ENCODE assay signal across 7 mouse cellular contexts in the genomic region with DNA sequence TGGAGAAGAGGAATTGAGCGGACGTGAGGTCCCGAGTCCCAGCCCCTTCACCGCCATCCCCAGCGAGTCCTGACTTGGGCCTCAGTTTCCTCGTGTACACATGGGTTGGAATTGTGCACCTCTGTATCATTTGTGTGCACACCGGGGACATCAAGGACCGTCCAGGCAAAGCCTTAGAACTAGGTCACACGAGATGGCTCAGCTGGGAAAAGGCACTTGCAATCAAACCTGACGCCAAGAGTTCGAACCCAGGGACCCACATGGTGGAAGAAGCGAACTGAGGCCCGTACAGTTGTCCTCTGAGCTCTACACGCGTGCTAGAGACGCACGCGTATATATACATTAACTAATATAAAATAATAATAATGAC. TPM values are rescaled to one million over a fixed set of nuclear protein-coding genes. Genes with fewer than 3 reads are reported as not detected.
DNase-seq lines count a peak whose midpoint lies in the region; ATAC-seq lines count a peak whose summit lies in the region.

No protein-coding gene starts in this region.

- H3K27me3 ChIP-seq in megakaryocyte, embryonic 14.5 days (replicated peaks), result no peaks in the 10 kb centered on the region
- H3K27me3 ChIP-seq in forebrain, embryonic 10.5 days (ENCODE audit: poor library complexity, severe bottlenecking), result peaks cover 9% of the 10 kb centered on the region; the same call in 1 of the 2 replicates
- H3K27me3 ChIP-seq in limb, embryonic 12.5 days, result no peaks in the 10 kb centered on the region
- H3K27me3 ChIP-seq in splenic B cell, adult 2 months (ENCODE audit: control insufficient read depth, insufficient read depth, low read length, poor library complexity, severe bottlenecking), result no peaks in the 10 kb centered on the region

- no peak for DNase-seq in forebrain, embryonic 10.5 days (ENCODE audit: extremely low spot score, low spot score)
- peak; percentile 24 for DNase-seq in splenic B cell, adult 2 months (ENCODE audit: low read depth, low spot score)
- no peak for DNase-seq in adrenal gland, adult 2 months

- peaks cover 57% of the 10 kb centered on the region for H3K4me1 ChIP-seq in megakaryocyte, embryonic 14.5 days
- peaks cover 31% of the 10 kb centered on the region for H3K4me1 ChIP-seq in forebrain, embryonic 10.5 days
- peaks cover 15% of the 10 kb centered on the region for H3K4me1 ChIP-seq in limb, embryonic 12.5 days (replicated peaks)

- peaks cover 42% of the 10 kb centered on the region for H3K36me3 ChIP-seq in megakaryocyte, embryonic 14.5 days (replicated peaks; ENCODE audit: low read length)
- H3K36me3 ChIP-seq in forebrain, embryonic 10.5 days (replicated peaks), result peaks cover 7% of the 10 kb centered on the region; the same call in 1 of the 2 replicates
- H3K36me3 ChIP-seq in limb, embryonic 12.5 days, result 0 out of 2 replicates have a peak, but pooled peaks cover 3% of the 10 kb centered on the region
- H3K36me3 ChIP-seq in splenic B cell, adult 2 months (ENCODE audit: control insufficient read depth, insufficient read depth, low read length, poor library complexity, severe bottlenecking), result no peaks in the 10 kb centered on the region

- ATAC-seq in megakaryocyte, adult 5-6 weeks (ENCODE audit: poor library complexity, severe bottlenecking), result no peak
- ATAC-seq in limb, embryonic 12.5 days (ENCODE audit: insufficient number of reproducible peaks, insufficient read depth, low FRiP score, low TSS enrichment, low read depth), result no peak
- ATAC-seq in megakaryocyte progenitor cell, adult 5-6 weeks (replicated peaks; ENCODE audit: poor library complexity), result no peak

- peak overlapping the region; percentile 76 for H3K9ac ChIP-seq in limb, embryonic 12.5 days (replicated peaks)

- peak overlapping the region; percentile 98 for H3K4me3 ChIP-seq in megakaryocyte, embryonic 14.5 days (replicated peaks)
- peak overlapping the region; percentile 60 for H3K4me3 ChIP-seq in forebrain, embryonic 10.5 days
- peak overlapping the region; percentile 81 for H3K4me3 ChIP-seq in limb, embryonic 12.5 days (replicated peaks)

- WGBS in forebrain, embryonic 10.5 days, result 4% methylated on average over 18 of the region's 18 CpGs
- WGBS in limb, embryonic 12.5 days, result 5% methylated on average over 18 of the region's 18 CpGs

- peak overlapping the region; percentile 94 for H3K4me2 ChIP-seq in limb, embryonic 12.5 days

- no peaks in the 10 kb centered on the region for H3K9me3 ChIP-seq in megakaryocyte, embryonic 14.5 days
- H3K9me3 ChIP-seq in forebrain, embryonic 10.5 days, result no peaks in the 10 kb centered on the region
- no peaks in the 10 kb centered on the region for H3K9me3 ChIP-seq in limb, embryonic 12.5 days

- H3K27ac ChIP-seq in forebrain, embryonic 10.5 days, result peak overlapping the region; percentile 88
- H3K27ac ChIP-seq in limb, embryonic 12.5 days, result peak overlapping the region; percentile 72; the same call in 1 of the 2 replicates

RNA-seq across cellular contexts. Expression of gene Bloc1s3, which starts 0.6 kb away (rescaled TPM):
- 5.5 and 6.5 TPM in 2 replicates for polyA plus RNA-seq in megakaryocyte, embryonic 14.5 days (2012; ENCODE audit: insufficient read depth, low replicate concordance)
- total RNA-seq in megakaryocyte, adult 5-6 weeks (2015), result 3.9 and 6.2 TPM in 2 replicates
- total RNA-seq in megakaryocyte, adult 5-6 weeks (2017), result 2.7 and 4.0 TPM in 2 replicates
- polyA plus RNA-seq in forebrain, embryonic 10.5 days (2016; fragmentation: Nextera tagmentation; extraction: Ambion mirVana), result 2.1 and 2.3 TPM in 2 replicates
- 3.6 and 4.1 TPM in 2 replicates for polyA plus RNA-seq in limb, embryonic 12.5 days (2016; fragmentation: Nextera tagmentation; extraction: Ambion mirVana)
- 2.9 and 3.3 TPM in 2 replicates for total RNA-seq in megakaryocyte progenitor cell, adult 5-6 weeks (2015)
- total RNA-seq in megakaryocyte progenitor cell, adult 5-6 weeks (2017), result 1.3 and 1.5 TPM in 2 replicates
- total RNA-seq in adrenal gland, adult 2 months (2021), result 10 to 100 TPM in 1 of 2 experiments, 1 to 10 TPM in 1; 9.8 to 13.2 TPM
- polyA plus RNA-seq in adrenal gland, adult 2 months (2012; rRNA removed), result 31.9 and 37.2 TPM in 2 replicates

RNA-seq across cellular contexts. Expression of gene Trappc6a, which starts 0.6 kb away (rescaled TPM):
- polyA plus RNA-seq in megakaryocyte, embryonic 14.5 days (2012; ENCODE audit: insufficient read depth, low replicate concordance), result 608 and 613 TPM in 2 replicates
- total RNA-seq in megakaryocyte, adult 5-6 weeks (2015), result 27.1 and 32.1 TPM in 2 replicates
- total RNA-seq in megakaryocyte, adult 5-6 weeks (2017), result 15.3 and 18.0 TPM in 2 replicates
- 53.8 and 60.9 TPM in 2 replicates for polyA plus RNA-seq in forebrain, embryonic 10.5 days (2016; fragmentation: Nextera tagmentation; extraction: Ambion mirVana)
- polyA plus RNA-seq in limb, embryonic 12.5 days (2016; fragmentation: Nextera tagmentation; extraction: Ambion mirVana), result 79.4 and 80.0 TPM in 2 replicates
- total RNA-seq in megakaryocyte progenitor cell, adult 5-6 weeks (2015), result 55.2 and 58.3 TPM in 2 replicates
- total RNA-seq in megakaryocyte progenitor cell, adult 5-6 weeks (2017), result 26.1 and 39.5 TPM in 2 replicates
- 10 to 100 TPM; 70.2 to 81.4 TPM for total RNA-seq in adrenal gland, adult 2 months (2021)
- 253 and 254 TPM in 2 replicates for polyA plus RNA-seq in adrenal gland, adult 2 months (2012; rRNA removed)

RNA-seq across cellular contexts. Expression of gene Nkpd1, which starts 10.0 kb away (rescaled TPM):
- 1.3 and 2.9 TPM in 2 replicates for polyA plus RNA-seq in megakaryocyte, embryonic 14.5 days (2012; ENCODE audit: insufficient read depth, low replicate concordance)
- total RNA-seq in megakaryocyte, adult 5-6 weeks (2015), result 0.23 TPM in 1 of 2 replicates, not detected in the other
- not detected in 2 replicates for total RNA-seq in megakaryocyte, adult 5-6 weeks (2017)
- 0.06 and 0.12 TPM in 2 replicates for polyA plus RNA-seq in forebrain, embryonic 10.5 days (2016; fragmentation: Nextera tagmentation; extraction: Ambion mirVana)
- 0.14 TPM in 1 of 2 replicates, not detected in the other for polyA plus RNA-seq in limb, embryonic 12.5 days (2016; fragmentation: Nextera tagmentation; extraction: Ambion mirVana)
- total RNA-seq in megakaryocyte progenitor cell, adult 5-6 weeks (2015), result not detected in 2 replicates
- 0.17 and 0.34 TPM in 2 replicates for total RNA-seq in megakaryocyte progenitor cell, adult 5-6 weeks (2017)
- total RNA-seq in adrenal gland, adult 2 months (2021), result under 1 TPM in 1 of 2 experiments, not detected in 1; 0.14 TPM
- polyA plus RNA-seq in adrenal gland, adult 2 months (2012; rRNA removed), result 0.38 and 0.64 TPM in 2 replicates

RNA-seq across cellular contexts. Expression of gene Exoc3l2, which starts 44.5 kb away (rescaled TPM):
- 40.8 and 53.6 TPM in 2 replicates for polyA plus RNA-seq in megakaryocyte, embryonic 14.5 days (2012; ENCODE audit: insufficient read depth, low replicate concordance)
- total RNA-seq in megakaryocyte, adult 5-6 weeks (2015), result 0.09 and 0.14 TPM in 2 replicates
- total RNA-seq in megakaryocyte, adult 5-6 weeks (2017), result 0.28 and 0.62 TPM in 2 replicates
- 0.82 and 0.99 TPM in 2 replicates for polyA plus RNA-seq in forebrain, embryonic 10.5 days (2016; fragmentation: Nextera tagmentation; extraction: Ambion mirVana)
- 1.5 and 1.8 TPM in 2 replicates for polyA plus RNA-seq in limb, embryonic 12.5 days (2016; fragmentation: Nextera tagmentation; extraction: Ambion mirVana)
- total RNA-seq in megakaryocyte progenitor cell, adult 5-6 weeks (2015), result 0.54 and 0.57 TPM in 2 replicates
- total RNA-seq in megakaryocyte progenitor cell, adult 5-6 weeks (2017), result 0.62 and 1.3 TPM in 2 replicates
- 10 to 100 TPM; 31.9 to 58.8 TPM for total RNA-seq in adrenal gland, adult 2 months (2021)
- 55.3 and 57.9 TPM in 2 replicates for polyA plus RNA-seq in adrenal gland, adult 2 months (2012; rRNA removed)

RNA-seq across cellular contexts. Expression of gene Mark4, which starts 49.0 kb away (rescaled TPM):
- polyA plus RNA-seq in megakaryocyte, embryonic 14.5 days (2012; ENCODE audit: insufficient read depth, low replicate concordance), result 102 and 169 TPM in 2 replicates
- total RNA-seq in megakaryocyte, adult 5-6 weeks (2015), result 11.4 and 14.7 TPM in 2 replicates
- total RNA-seq in megakaryocyte, adult 5-6 weeks (2017), result 6.4 and 9.4 TPM in 2 replicates
- 5.7 and 6.5 TPM in 2 replicates for polyA plus RNA-seq in forebrain, embryonic 10.5 days (2016; fragmentation: Nextera tagmentation; extraction: Ambion mirVana)
- 13.5 and 13.6 TPM in 2 replicates for polyA plus RNA-seq in limb, embryonic 12.5 days (2016; fragmentation: Nextera tagmentation; extraction: Ambion mirVana)
- 10.3 and 11.0 TPM in 2 replicates for total RNA-seq in megakaryocyte progenitor cell, adult 5-6 weeks (2015)
- total RNA-seq in megakaryocyte progenitor cell, adult 5-6 weeks (2017), result 4.8 and 6.9 TPM in 2 replicates
- total RNA-seq in adrenal gland, adult 2 months (2021), result 10 to 100 TPM; 40.5 to 56.8 TPM
- polyA plus RNA-seq in adrenal gland, adult 2 months (2012; rRNA removed), result 71.6 and 79.0 TPM in 2 replicates
